Mouse (Mus musculus) hematopoietic stem cell, adult 5-6 weeks (primary cell): ENCODE measurements around the gene Prepl. TPM values are rescaled to one million over a fixed set of nuclear protein-coding genes. Genes with fewer than 3 reads are reported as not detected.

ENCODE experiments used
- ATAC-seq, 2 experiments: fragments of 125-278 bp in 1 of 2; replicated peaks in 1 of 2; 2 replicates each; pipeline ENCODE4 v1.8.0; 2016 to 2017; ENCODE audit warnings: inconsistent platforms in 2 of 2, mild to moderate bottlenecking in 2 of 2, moderate number of reproducible peaks in 2 of 2, low read depth in 1 of 2, moderate TSS enrichment in 1 of 2; ENCODE audit not compliant: low FRiP score in 2 of 2, poor library complexity in 2 of 2, severe bottlenecking in 2 of 2, insufficient read depth in 1 of 2, low TSS enrichment in 1 of 2
- total RNA-seq: library from RNA; stranded (forward); fragments of 172-1452, 232-1000 nt; gene quantifications from 2 replicates; pipeline ENCODE4 v1.2.3, GENCODE M21; 2017

Prepl gene
- total RNA-seq, 1 experiment from 2014 or later = 34.1 TPM

GRCm38 (mm10) chr17:85034068-85034467 lies 56.0 kb downstream of the Prepl start:
- ATAC-seq = no peak

- no peak for ATAC-seq
These were observed 57.0 kb downstream of the Prepl start for GRCm38 (mm10) chr17:85033087-85033486.

- no peak for ATAC-seq
These were observed 59.4 kb downstream of the Prepl start for GRCm38 (mm10) chr17:85030651-85031050.

GRCm38 (mm10) chr17:85028797-85029196 lies 61.2 kb downstream of the Prepl start:
- no peak for ATAC-seq

- no peak for ATAC-seq
These were observed 61.8 kb downstream of the Prepl start, which contains the start of gene Slc3a1 for GRCm38 (mm10) chr17:85028093-85028739. TSS of gene Slc3a1 (plus strand) at chr17:85028376.

- no peak for ATAC-seq
These were observed 62.8 kb downstream of the Prepl start for GRCm38 (mm10) chr17:85027247-85027646.

- ATAC-seq = no peak
These were observed 63.6 kb downstream of the Prepl start for GRCm38 (mm10) chr17:85026436-85026835.

GRCm38 (mm10) chr17:85025151-85025550 lies 64.9 kb downstream of the Prepl start:
- no peak for ATAC-seq

GRCm38 (mm10) chr17:85024237-85024636 lies 65.8 kb downstream of the Prepl start:
- no peak for ATAC-seq

- peak; percentile 76 to 80 for ATAC-seq
These were observed 66.5 kb downstream of the Prepl start for GRCm38 (mm10) chr17:85023247-85024167.

GRCm38 (mm10) chr17:85020343-85020742 lies 69.7 kb downstream of the Prepl start:
- ATAC-seq = no peak

GRCm38 (mm10) chr17:85018794-85019193 lies 71.2 kb downstream of the Prepl start:
- ATAC-seq = peak; percentile 52 to 68

GRCm38 (mm10) chr17:85018344-85018743 lies 71.7 kb downstream of the Prepl start:
- no peak for ATAC-seq

- no peak for ATAC-seq
These were observed 75.4 kb downstream of the Prepl start for GRCm38 (mm10) chr17:85014632-85015031.

- no peak for ATAC-seq
These were observed 76.6 kb downstream of the Prepl start for GRCm38 (mm10) chr17:85013485-85013884.
